Mouse (Mus musculus) frontal cortex, postnatal 25 days (tissue): ENCODE results near the gene Zfp747.
"Not testable (repeated sequence)": the region's sequence is repeated elsewhere in the genome, so short reads cannot be mapped to it uniquely, and the experiment has no call there.

Experiments
- DNase-seq, 2 experiments: peaks; one replicate each; pipeline ENCODE4 v3.0.0; 2022; ENCODE audit warnings: low spot score in 2 of 2

Gene Zfp747

GRCm38 (mm10) chr7:127371213-127371612 is 4.6 kb downstream of the Zfp747 start:
- no peak for DNase-seq

DNA sequence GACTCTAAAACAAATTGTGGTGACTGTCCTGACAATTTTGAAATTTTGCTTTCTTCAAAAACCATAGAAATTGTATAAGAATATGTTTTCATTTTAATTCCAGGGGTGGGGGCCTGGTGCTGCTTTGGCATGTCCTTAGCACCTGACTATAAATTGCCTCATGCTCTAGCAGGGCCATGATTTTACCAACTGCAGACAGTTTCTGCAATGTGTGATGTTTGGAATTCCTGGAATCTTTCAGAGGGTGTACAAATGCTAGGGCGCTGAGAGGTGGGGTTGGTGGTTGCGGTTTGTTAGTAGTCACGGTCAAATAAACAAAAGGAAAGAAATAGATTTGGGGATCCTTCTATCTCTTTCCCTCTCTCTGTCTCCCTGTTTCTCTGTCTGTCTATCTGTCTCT is 9.6 kb downstream of the Zfp747 start:
- DNase-seq: no peak

GRCm38 (mm10) chr7:127364166-127364565 is 11.7 kb downstream of the Zfp747 start:
- DNase-seq: no peak

GRCm38 (mm10) chr7:127363475-127363921 is 12.4 kb downstream of the Zfp747 start:
- no peak for DNase-seq

GRCm38 (mm10) chr7:127362418-127362817 is 13.4 kb downstream of the Zfp747 start:
- not testable (repeated sequence) for DNase-seq

DNA sequence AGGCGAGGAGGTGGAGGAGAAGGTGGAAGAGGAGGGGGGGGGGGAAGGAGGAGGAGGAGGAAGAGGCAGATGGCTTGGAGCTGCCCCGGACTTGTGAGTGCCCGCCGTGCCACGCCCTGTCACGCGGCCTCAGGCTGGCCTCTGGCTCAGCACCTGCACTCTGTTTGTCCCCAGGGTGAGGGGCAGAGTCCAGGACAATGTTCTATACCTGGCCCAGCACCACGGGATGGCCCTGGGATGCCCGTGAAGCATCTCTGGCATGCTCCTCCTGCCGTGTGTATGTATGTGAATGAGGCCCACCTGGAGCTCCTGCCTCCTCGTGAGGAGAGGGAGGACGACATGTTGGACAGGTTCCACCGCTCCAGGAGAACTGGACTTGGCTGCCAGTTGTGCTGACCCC is 14.4 kb downstream of the Zfp747 start:
- no peak for DNase-seq

GRCm38 (mm10) chr7:127360265-127360664 is 15.6 kb downstream of the Zfp747 start:
- DNase-seq: no peak

GRCm38 (mm10) chr7:127358472-127358871 is 17.4 kb downstream of the Zfp747 start:
- no peak for DNase-seq

DNA sequence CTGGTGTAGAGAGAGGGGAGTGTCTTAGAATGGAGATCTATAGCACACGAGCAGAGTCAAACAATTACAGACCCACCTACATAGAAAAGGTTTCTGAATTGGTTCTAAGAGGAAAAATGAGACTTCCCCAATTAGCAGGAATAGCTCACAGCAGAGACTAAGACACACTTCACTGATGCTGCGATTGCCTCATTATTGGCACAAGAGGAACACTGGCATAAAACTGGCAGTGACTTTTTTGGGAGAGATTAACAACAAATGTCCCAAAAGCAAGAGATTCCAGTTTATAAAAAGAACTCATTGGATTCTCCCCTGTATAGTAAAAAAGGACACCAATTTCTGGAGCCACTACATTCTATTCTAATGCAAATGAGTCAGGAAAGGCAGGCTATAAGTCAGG is 18.0 kb downstream of the Zfp747 start:
- DNase-seq: no peak

- DNase-seq: no peak
Observed at GRCm38 (mm10) chr7:127355796-127356195, 20.1 kb downstream of the Zfp747 start.

GRCm38 (mm10) chr7:127351230-127352004 is 24.4 kb downstream of the Zfp747 start:
- no peak for DNase-seq

GRCm38 (mm10) chr7:127346676-127347075 is 29.2 kb downstream of the Zfp747 start:
- no peak for DNase-seq

DNA sequence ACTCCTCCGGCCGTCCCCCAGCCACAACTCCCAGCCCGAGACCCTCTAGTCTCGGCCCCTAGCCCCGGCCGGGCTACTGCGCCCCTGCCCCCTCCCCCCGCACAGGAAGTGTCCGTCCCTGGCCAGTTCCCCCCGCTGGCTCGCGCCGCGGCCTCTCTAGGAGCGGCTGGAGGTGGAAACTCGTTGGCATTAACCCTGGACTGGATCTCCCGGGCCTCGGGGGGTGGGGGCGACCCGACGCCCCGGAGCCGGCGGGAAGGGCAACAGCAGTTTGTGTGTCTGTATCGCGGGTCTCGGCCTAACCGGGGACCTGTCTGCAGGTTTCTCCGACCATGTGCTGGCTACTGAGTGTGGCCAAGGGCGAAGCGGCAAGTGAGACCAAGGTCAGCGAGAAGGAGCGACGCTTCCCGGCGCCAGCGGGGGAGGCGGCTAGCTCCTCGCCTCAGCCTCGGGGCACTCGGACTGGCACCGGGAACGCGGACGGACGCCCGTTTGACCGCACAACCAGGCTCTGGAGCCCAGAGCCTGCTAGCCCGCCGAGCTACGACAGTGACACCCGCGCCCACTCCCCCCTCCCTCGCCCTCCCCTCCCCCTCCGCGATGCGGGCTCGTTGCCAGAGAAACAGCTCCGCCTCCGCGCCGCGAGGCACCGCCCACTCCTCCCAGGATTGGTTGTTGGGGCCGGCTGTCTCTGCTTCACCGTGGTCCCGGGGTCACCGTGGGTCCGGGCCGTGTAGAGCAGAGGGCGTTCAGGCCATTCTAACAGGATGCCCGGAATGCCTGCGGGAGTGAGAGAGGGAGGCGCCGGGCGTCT is 30.1 kb downstream of the Zfp747 start, which contains the start of gene Zfp768:
Gene Zfp768 (minus strand): TSS at position 78 of the 814 bp plus-strand sequence.
- DNase-seq: peak; percentile 74 to 79

DNA sequence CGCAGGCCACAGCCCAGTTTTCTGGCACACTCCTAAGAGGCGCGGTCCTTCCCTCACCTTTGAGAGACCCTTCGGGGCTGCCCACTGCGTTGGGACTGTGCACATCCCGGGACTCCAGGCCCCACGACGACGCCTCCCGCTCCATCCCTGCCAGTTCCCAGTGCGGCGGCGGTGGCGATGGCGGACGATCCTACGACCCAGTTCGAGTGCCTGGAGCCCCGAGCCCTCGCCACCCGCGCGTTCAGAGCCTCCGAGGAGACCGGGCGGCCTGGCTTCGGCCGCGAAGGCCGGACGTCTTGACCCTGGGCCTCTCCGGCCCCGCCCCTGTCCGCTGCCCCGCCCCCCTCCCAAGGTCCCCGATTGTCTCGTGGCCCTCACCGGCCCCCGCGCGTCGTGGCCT is 30.8 kb downstream of the Zfp747 start:
- DNase-seq: peak; percentile 29 to 37

DNA sequence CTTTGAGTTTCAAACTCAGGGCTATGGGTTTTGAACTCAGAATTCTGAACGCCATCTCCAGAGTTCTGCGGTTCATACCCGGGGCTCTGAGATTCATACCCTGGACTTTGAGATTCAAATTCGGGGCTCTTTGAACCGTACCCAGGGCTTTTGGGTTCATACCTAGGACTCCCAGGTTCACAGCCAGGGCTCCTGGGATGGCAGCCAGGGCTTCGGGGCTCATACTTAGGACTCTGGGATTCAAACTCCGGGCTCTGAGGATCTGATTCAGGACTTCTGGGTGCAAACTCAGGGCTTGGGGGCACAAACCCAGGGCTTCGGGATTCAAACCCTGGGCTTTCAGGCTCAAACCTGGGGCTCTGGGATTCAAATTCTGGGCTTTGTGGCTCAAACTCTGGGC is 31.5 kb downstream of the Zfp747 start:
- no peak for DNase-seq

- no peak for DNase-seq
Observed at GRCm38 (mm10) chr7:127343351-127344019, 32.4 kb downstream of the Zfp747 start.

GRCm38 (mm10) chr7:127342888-127343287 is 33.0 kb downstream of the Zfp747 start:
- no peak for DNase-seq

GRCm38 (mm10) chr7:127342332-127342731 is 33.5 kb downstream of the Zfp747 start:
- DNase-seq: no peak

DNA sequence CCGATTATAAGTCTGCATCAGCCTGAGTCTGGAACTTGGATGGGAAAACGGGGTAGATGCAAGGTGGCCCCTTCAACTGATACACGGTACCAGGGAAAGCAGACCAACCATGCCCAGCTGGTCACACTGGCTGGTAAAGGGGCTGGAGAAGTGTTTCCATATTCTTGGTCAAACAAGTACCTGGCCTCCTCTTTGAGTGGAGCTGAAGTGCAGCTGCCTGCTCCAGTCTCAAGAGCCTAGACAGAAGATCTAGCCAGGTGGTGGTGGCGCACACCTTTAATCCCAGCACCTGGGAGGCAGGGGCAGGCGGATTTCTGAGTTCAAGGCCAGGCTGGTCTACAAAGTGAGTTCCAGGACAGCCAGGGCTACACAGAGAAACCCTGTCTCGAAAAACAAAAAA is 34.0 kb downstream of the Zfp747 start:
- DNase-seq: not testable (repeated sequence)

- DNase-seq: no peak
Observed at GRCm38 (mm10) chr7:127341356-127341755, 34.5 kb downstream of the Zfp747 start.

GRCm38 (mm10) chr7:127337636-127338035 is 38.2 kb downstream of the Zfp747 start:
- DNase-seq: no peak

DNA sequence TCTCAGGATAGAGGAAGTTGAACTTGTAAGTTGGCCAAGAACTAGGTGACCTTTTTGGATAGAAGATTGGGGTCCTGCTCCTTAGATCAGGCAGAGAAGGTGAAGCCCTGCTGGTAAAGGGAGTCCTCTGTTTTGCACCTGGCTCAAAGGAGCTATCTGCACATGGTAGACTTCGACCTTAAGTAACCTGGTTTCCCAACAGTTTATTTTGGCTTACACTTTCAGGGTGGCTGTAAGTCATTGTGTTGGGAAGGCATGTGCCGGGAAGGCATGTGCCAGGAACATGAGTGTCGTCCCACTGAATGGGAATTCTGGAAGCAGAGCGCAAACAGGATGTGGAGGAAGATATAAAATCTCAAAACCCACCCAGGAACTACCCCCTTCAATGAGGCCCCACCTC is 40.2 kb downstream of the Zfp747 start:
- no peak for DNase-seq
